Mouse (Mus musculus): ENCODE results near the gene Smagp. TPM values are rescaled to one million over a fixed set of nuclear protein-coding genes. Genes with fewer than 3 reads are reported as not detected.

Gene Smagp
- polyA plus RNA-seq, 1 experiment from 2014 or later = 3.0 TPM

DNA sequence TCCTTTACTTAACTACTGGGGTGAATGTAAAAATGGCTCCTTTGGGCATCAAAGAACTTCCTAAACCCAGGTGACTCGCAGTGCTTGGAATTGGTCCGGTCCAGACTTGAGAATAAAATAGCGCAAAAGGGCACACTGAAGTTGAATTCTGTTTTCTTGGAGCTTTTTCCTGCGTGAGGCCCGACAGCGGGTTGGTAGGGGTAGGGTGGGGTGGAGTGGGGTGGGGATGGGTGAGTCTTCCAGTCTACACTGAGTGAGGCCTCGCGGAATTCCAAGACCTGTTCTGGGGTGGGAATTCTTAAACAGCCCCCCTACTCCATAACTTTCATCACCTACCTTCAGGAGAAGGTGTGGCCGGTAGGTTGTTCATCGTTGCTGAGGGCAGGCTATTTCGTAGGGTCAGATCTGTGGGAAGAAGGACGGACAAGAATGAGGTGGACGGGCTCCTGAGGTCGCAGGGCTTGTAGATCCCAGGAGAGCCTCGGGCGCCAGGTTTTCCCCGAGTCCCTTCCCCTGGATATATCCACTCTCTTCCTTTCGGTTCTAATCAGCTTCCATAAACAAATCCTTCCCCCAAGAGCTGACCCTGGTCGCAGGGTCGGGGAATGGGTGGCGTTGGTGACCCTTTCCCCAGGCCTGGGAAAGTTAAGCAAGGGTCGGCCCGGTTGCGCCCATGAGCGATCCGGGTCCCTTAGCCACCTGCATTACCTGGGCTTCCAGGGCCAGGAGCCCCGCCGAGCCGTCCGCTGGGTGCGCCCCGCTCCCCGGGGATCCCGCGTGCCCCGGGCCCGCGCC is 692 bp downstream of the Smagp start:
- WGBS = 4% methylated on average over 38 of the region's 38 CpGs
- no peak for ATAC-seq (ENCODE audit: low FRiP score)
- peak overlapping the region; percentile 37 for H3K9ac ChIP-seq (replicated peaks)
- H3K36me3 ChIP-seq = no peaks in the 10 kb centered on the region
- H3K9me3 ChIP-seq (replicated peaks) = no peaks in the 10 kb centered on the region
- H3K4me3 ChIP-seq (replicated peaks) = peak overlapping the region; percentile 39
- H3K27me3 ChIP-seq (replicated peaks) = peaks cover 61% of the 10 kb centered on the region
- H3K27ac ChIP-seq (replicated peaks) = no peak overlapping the region
- H3K4me2 ChIP-seq = peak overlapping the region; percentile 79
- H3K4me1 ChIP-seq = peaks cover 16% of the 10 kb centered on the region

DNA sequence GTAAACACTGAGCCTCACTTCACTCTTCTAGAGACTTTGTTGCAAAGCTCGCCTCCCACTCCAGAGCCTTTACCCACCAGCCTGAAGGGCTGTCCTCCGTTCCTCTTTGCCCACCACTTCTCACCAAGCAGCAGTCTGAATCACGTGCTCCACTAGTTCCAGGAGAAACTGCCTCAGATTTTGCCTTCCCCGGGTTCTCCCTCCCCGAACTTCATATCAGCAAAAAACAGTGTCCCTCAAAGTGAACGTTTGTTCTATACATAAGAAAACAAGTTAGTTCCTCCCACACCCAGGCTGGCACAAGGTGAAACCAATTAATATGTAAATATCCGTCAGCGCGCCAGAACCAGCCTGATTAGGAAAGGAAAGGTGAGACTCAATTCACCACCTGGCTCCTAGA is 1.5 kb downstream of the Smagp start:
- Histone ChIP-seq H3K36me3 (no peaks in the 10 kb centered on the region), H3K4me1 (peaks cover 16% of the 10 kb centered on the region), H3K9ac (replicated peaks) (no peak overlapping the region), H3K27me3 (replicated peaks) (peaks cover 61% of the 10 kb centered on the region), H3K9me3 (replicated peaks) (no peaks in the 10 kb centered on the region), H3K4me2 (no peak overlapping the region), H3K27ac (replicated peaks) (no peak overlapping the region), H3K4me3 (replicated peaks) (no peak overlapping the region)
- WGBS = 9% methylated on average over 9 of the region's 9 CpGs
- ATAC-seq (ENCODE audit: low FRiP score) = no peak

DNA sequence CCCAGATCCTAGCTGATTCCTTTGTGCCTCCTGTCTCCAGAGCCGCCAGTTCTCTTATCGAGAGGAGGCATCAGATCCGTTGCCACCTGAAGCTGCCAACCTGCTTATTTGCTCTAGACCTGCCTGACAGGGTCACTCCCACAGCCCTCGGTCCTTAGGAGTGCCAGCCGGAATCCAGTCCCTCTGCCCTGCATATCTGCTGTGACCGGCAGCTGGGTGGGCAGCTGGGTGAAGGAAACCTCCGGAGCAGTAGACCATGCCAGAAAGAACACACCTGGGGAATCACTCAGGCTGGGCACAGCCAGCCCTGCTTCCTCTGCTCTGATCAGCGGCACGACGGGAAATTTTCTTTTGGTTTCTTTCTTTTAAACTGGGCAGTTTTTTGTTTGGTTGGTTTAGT is 3.4 kb downstream of the Smagp start:
- no peak for ATAC-seq (ENCODE audit: low FRiP score)
- H3K9me3 ChIP-seq (replicated peaks) = no peaks in the 10 kb centered on the region
- peaks cover 53% of the 10 kb centered on the region for H3K27me3 ChIP-seq (replicated peaks)
- no peak overlapping the region for H3K4me3 ChIP-seq (replicated peaks)
- H3K36me3 ChIP-seq = no peaks in the 10 kb centered on the region
- no peak overlapping the region for H3K4me2 ChIP-seq
- H3K9ac ChIP-seq (replicated peaks) = no peak overlapping the region
- H3K4me1 ChIP-seq = peaks cover 16% of the 10 kb centered on the region
- no peak overlapping the region for H3K27ac ChIP-seq (replicated peaks)
- WGBS = 89% methylated on average over 10 of the region's 10 CpGs

DNA sequence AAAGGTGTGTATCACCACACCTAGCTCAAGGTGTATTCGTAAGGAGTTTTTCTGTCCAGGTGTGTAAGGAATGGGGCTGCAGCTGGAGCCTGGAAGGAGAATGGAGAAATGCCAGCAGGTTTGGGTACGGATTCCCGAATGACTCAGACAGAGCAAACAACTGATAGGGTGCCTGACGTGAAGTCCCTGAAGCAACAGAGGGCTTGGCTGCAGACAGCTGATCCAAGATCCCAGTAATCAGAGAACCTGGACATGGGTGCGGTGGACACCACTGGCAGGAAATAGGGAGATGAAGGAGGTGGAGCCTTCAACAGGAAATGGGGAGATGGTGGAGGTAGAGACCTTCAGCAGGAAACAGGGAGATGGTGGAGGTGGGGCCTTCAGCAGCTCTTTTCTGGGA is 4.4 kb downstream of the Smagp start:
- Histone ChIP-seq H3K4me1 (peaks cover 20% of the 10 kb centered on the region), H3K9me3 (replicated peaks) (no peaks in the 10 kb centered on the region), H3K36me3 (no peaks in the 10 kb centered on the region), H3K4me2 (no peak overlapping the region), H3K27ac (replicated peaks) (no peak overlapping the region), H3K9ac (replicated peaks) (no peak overlapping the region), H3K27me3 (replicated peaks) (peaks cover 43% of the 10 kb centered on the region), H3K4me3 (replicated peaks) (no peak overlapping the region)
- ATAC-seq (ENCODE audit: low FRiP score) = no peak
- 96% methylated on average over 5 of the region's 5 CpGs for WGBS

DNA sequence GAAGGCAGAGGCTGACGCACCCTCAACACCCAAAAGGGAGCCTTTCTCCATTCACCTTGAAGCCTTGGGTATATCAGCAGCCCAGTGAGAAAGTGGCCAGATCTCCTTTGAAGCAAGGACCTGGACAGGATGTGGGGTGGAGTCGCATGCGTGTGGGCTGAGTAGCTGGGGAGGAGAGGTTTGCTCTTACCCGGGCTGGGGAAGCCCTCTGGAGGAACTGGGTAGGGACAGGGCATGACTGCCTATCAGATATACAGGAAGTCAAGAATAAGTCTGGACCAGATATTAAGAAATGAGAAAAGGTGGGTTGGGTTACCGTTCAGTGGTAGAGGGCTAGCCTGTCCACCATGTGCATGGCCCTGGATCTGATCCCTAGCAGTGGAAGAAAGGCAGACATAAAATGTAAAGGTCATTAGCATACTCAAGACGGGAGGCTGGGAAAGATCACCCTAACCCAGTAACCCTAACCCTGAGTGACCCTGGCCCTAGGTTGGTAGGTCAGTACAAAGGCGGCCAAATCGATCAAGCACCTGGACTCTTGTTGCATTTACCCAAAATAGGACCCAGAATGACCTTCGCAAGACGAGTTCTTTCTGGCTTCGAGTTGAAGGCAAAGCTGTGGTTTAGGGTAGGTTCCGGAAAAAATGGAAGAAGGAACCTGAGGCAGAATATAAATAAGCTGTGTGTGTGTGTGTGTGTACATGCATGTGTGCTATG is 5.1 kb downstream of the Smagp start:
- H3K4me3 ChIP-seq (replicated peaks) = no peak overlapping the region
- no peaks in the 10 kb centered on the region for H3K36me3 ChIP-seq
- ATAC-seq (ENCODE audit: low FRiP score) = no peak
- H3K27ac ChIP-seq (replicated peaks) = no peak overlapping the region
- H3K9me3 ChIP-seq (replicated peaks) = no peaks in the 10 kb centered on the region
- H3K9ac ChIP-seq (replicated peaks) = no peak overlapping the region
- no peak overlapping the region for H3K4me2 ChIP-seq
- peaks cover 36% of the 10 kb centered on the region for H3K27me3 ChIP-seq (replicated peaks)
- peaks cover 13% of the 10 kb centered on the region for H3K4me1 ChIP-seq
- 86% methylated on average over 12 of the region's 12 CpGs for whole genome bisulfite sequencing

DNA sequence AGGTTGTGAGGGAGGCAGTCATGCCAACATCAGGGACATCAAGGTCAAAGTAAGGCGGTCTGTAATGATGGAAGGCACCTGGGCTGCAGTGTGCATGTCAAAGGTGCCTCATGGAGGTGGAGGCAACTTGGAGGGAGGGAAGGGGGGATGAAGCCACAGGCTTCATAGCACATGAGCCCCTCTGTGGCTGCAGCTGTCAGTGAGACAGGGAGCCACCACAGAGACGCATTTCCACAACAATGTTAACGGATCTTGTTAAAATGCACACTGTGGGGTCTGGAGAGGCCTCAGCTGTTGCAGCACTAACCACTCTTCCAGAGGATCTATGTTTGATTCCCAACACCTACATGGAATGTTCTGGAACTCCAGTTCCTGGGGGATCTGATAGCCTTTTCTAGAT is 6.6 kb downstream of the Smagp start:
- no peak overlapping the region for H3K4me2 ChIP-seq
- ATAC-seq (ENCODE audit: low FRiP score) = no peak
- peaks cover 21% of the 10 kb centered on the region for H3K27me3 ChIP-seq (replicated peaks)
- H3K9me3 ChIP-seq (replicated peaks) = no peaks in the 10 kb centered on the region
- H3K4me1 ChIP-seq = peaks cover 6% of the 10 kb centered on the region; the same call in 1 of the 2 replicates
- no peak overlapping the region for H3K4me3 ChIP-seq (replicated peaks)
- no peak overlapping the region for H3K27ac ChIP-seq (replicated peaks)
- 55% methylated on average over 3 of the region's 3 CpGs for WGBS
- H3K36me3 ChIP-seq = no peaks in the 10 kb centered on the region
- no peak overlapping the region for H3K9ac ChIP-seq (replicated peaks)

DNA sequence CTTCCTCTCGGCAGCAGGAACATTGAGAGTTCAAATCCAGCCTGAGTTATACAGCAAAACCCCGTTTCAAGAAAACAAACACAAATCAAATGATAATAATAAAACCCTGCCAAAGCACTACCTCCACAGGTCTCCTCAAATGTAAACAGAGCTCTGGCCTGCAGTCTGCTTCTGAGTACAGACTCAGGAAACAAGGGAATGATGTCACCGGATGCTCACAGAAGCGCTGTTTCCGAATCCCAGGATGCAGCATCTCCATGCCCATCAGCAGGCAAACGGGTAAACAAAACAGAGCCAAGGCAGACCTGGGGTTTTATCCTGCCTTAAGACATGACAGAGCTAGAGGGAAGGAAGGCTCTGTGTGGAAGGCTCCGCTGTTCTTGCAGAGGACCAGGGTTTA is 7.9 kb downstream of the Smagp start:
- peaks cover 10% of the 10 kb centered on the region for H3K27me3 ChIP-seq (replicated peaks)
- H3K4me1 ChIP-seq = peaks cover 6% of the 10 kb centered on the region; the same call in 1 of the 2 replicates
- no peak overlapping the region for H3K4me2 ChIP-seq
- H3K9ac ChIP-seq (replicated peaks) = no peak overlapping the region
- no peak for ATAC-seq (ENCODE audit: low FRiP score)
- H3K4me3 ChIP-seq (replicated peaks) = no peak overlapping the region
- no peaks in the 10 kb centered on the region for H3K36me3 ChIP-seq
- H3K9me3 ChIP-seq (replicated peaks) = no peaks in the 10 kb centered on the region
- WGBS = 54% methylated on average over 7 of the region's 7 CpGs
- no peak overlapping the region for H3K27ac ChIP-seq (replicated peaks)

DNA sequence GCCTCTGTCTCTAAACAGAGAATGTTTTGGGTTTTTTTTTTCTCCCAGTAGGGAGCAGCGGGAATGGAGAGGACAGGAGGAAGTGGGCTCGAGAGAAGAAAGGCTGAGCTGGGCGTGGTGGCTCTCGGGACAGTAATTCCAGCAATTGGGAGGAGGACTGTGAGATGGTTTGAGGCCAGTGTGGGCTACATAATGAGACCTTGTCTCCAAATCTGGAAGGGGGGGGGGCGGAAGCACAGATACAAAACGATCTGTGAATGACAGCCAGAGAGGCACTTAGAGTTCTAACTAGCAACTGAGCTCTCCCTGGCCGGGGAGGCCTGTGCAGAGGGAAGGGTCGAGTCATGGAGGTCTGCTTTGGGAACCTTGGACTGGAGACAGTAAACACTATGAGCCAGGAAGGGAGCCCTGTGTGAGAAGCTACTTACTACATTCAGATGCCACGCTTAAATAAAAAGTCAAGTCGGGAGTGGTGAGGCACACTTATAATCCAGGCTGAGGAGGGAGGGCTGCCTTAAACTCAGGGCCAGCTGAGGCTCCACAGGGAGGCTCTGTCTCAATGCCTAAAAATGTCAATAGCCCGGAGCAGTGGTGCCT is 8.9 kb downstream of the Smagp start:
- Histone ChIP-seq H3K9ac (replicated peaks) (no peak overlapping the region), H3K27me3 (replicated peaks) (peaks cover 4% of the 10 kb centered on the region; the same call in 1 of the 2 replicates), H3K9me3 (replicated peaks) (no peaks in the 10 kb centered on the region), H3K36me3 (no peaks in the 10 kb centered on the region), H3K4me3 (replicated peaks) (no peak overlapping the region), H3K27ac (replicated peaks) (no peak overlapping the region), H3K4me2 (no peak overlapping the region), H3K4me1 (peaks cover 6% of the 10 kb centered on the region; the same call in 1 of the 2 replicates)
- no peak for ATAC-seq (ENCODE audit: low FRiP score)
- WGBS = 5% methylated on average over 11 of the region's 11 CpGs

DNA sequence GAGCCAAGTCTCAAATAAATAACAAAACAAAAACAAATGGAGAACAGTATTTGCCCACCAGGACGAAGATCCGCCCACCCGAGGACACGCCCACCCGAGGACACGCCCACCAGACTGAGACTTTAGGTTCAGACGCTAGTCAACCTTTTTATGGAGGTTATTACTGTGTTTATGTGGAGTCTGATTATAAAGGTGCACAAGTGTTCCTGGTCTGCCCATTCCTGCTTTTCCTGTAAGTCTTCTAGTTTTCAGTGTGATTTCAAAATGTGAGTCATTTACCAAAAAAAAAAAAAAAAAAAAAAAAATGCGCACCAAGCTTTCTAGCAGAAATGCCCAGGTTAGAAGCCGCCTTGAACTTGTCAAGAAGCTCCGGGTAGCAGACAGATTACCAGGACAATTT is 9.5 kb downstream of the Smagp start:
- H3K4me1 ChIP-seq = peaks cover 6% of the 10 kb centered on the region; the same call in 1 of the 2 replicates
- no peak overlapping the region for H3K4me3 ChIP-seq (replicated peaks)
- no peak for ATAC-seq (ENCODE audit: low FRiP score)
- no peak overlapping the region for H3K4me2 ChIP-seq
- no peaks in the 10 kb centered on the region for H3K9me3 ChIP-seq (replicated peaks)
- 11% methylated on average over 10 of the region's 10 CpGs for WGBS
- H3K36me3 ChIP-seq = no peaks in the 10 kb centered on the region
- no peak overlapping the region for H3K9ac ChIP-seq (replicated peaks)
- peaks cover 2% of the 10 kb centered on the region; the same call in 1 of the 2 replicates for H3K27me3 ChIP-seq (replicated peaks)
- H3K27ac ChIP-seq (replicated peaks) = no peak overlapping the region

DNA sequence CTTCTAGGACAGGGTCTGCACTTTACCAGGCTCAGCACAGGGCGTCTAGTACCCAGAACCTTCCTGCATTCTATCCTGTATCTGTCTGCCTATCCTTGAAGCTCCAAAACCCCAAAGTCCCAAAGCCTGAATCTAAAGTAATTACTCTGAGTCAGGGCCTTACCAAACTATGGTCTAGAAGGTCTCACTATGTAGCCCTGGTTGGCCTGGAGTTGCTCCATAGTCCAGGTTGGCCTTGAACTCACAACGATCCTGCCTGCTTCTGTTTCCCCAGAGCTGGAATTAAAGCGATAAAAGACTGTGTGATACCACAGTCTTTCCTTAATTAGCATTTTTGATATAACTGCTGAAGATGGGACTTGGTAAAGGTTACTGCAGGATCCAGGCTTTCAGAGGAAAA is 12.3 kb downstream of the Smagp start:
- no peak for ATAC-seq (ENCODE audit: low FRiP score)
- H3K9ac ChIP-seq (replicated peaks) = no peak overlapping the region
- H3K4me1 ChIP-seq = peaks cover 6% of the 10 kb centered on the region; the same call in 1 of the 2 replicates
- no peak overlapping the region for H3K4me3 ChIP-seq (replicated peaks)
- H3K9me3 ChIP-seq (replicated peaks) = no peaks in the 10 kb centered on the region
- H3K36me3 ChIP-seq = peaks cover 14% of the 10 kb centered on the region
- WGBS = 94% methylated on average over 3 of the region's 3 CpGs
- no peaks in the 10 kb centered on the region for H3K27me3 ChIP-seq (replicated peaks)
- H3K27ac ChIP-seq (replicated peaks) = no peak overlapping the region
- H3K4me2 ChIP-seq = no peak overlapping the region

DNA sequence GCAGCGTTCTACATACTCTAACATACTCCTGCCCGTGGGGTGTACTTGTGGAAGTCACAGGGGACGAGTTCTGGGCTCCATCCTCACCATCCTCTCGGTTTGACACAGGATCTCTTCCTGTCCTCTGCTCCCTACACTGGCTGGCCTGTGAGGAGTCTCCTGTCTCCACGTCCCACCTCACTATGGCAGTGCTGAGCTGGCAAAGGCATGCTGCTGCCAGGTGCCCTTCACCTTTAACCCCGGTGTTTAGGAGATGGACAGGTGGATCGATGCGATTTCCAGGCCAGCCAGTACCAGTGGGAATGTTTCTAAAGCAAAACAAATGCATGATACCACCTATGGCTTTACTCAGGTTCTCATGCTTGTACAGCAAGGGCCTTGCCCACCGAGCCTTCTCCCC is 13.0 kb downstream of the Smagp start:
- peaks cover 6% of the 10 kb centered on the region; the same call in 1 of the 2 replicates for H3K4me1 ChIP-seq
- H3K9me3 ChIP-seq (replicated peaks) = no peaks in the 10 kb centered on the region
- H3K36me3 ChIP-seq = peaks cover 21% of the 10 kb centered on the region
- ATAC-seq (ENCODE audit: low FRiP score) = no peak
- no peak overlapping the region for H3K4me3 ChIP-seq (replicated peaks)
- no peaks in the 10 kb centered on the region for H3K27me3 ChIP-seq (replicated peaks)
- no peak overlapping the region for H3K27ac ChIP-seq (replicated peaks)
- no peak overlapping the region for H3K9ac ChIP-seq (replicated peaks)
- 91% methylated on average over 9 of the region's 9 CpGs for WGBS
- H3K4me2 ChIP-seq = no peak overlapping the region

Measured in neural tube, embryonic 15.5 days (tissue).